Mouse (Mus musculus): ENCODE results near the gene Avpr1b.

Avpr1b gene

DNA sequence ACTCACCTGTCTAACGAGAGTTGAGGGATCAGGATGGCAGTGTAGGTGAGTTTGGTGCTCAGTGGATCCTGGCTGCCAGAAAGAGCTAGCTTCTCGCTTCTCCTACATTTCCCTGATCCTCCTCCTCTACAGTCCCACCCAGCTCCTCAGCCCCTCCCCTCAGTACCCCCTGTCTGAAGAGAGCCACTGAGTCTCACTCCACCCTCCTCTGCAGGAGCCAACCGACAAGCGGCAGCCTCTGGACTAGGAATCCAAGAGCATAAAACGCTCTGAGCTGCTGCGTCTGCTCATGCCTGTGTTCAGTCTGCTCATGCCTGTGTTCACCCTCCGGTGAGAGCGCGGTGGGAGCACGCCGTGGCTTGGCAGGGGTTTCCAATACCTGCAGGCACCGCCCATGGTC is at the start of gene Avpr1b:
Gene Avpr1b, plus strand, starts transcription at position 335 of the 400 bp plus-strand sequence.
- no peak for DNase-seq (ENCODE audit: low spot score in 2 of 2)

DNA sequence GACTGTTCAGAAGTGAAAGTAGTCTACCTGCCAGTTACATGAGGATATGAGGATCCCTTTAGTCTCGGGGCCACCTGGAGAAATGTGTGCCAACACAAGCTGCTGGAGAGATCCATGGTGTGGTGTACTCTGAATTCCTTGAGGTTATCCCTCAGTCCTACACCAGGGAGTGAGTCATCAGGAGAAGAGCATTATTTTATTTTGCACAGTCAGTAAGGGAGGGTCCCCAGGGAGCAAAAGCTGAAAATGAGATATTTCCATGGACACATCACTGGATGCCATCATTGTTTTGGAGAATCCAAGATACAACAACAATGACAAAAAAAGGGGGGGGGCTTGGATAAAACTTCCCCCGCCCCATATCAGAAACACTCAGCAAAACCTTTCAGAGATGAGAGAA is 47.1 kb upstream of the Avpr1b start:
- DNase-seq (ENCODE audit: low spot score in 2 of 2): no peak

DNA sequence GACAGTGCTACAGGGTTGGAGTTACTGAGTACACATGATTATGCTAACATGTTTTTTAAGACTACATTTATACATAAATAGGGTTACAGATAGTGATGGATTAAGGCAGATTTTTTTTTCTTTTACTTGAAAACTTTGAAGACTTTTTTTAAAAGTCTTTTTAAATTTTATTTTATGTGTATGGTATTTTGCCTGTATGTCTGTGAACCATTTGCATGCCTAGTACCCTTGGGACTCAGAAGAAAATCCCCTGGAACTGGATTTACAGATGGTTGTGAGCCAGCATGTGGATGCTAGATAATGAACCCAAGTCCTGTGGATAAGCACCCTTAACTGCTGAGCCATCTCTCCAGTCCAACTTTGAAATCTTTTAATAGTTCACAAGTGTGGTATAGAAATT is 45.6 kb upstream of the Avpr1b start:
- no peak for DNase-seq (ENCODE audit: low spot score in 2 of 2)

DNA sequence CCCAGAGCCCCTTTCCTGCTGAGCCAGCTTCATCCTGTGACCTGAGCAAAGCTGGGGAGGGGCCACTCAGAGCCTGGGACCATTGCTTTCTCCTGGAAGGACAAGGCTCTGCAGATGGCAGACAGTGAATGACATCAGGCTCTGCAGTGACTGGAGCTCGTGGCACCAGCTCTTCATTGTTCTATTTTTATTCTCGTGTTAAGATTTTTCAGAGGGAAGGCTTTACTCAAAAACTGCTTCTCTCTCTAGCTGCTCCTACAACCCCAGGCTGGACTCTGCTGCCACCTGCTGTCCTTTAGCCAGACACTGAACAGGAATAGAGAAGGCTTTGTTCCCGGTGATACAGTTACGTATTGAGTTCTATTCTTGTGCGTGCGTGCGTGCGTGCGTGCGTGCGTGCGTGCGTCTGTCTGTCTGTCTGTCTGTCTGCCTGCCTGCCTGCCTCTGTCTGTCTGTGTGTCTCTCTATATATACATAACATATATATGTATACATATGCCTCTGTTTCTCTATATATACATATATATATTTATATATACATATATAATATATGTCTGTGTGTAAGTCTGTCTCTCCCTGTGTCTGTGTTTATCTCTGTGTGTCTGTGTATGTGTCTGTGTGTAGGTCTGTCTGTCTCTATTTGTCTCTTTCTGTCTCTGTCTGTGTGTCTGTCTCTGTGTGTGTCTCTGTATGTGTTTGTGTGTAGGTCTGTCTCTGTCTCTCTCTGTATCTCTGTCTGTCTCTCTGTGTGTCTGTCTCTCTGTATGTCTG is 43.8 kb upstream of the Avpr1b start:
- peak; percentile 56 to 75 for DNase-seq (ENCODE audit: low spot score in 2 of 2)

DNA sequence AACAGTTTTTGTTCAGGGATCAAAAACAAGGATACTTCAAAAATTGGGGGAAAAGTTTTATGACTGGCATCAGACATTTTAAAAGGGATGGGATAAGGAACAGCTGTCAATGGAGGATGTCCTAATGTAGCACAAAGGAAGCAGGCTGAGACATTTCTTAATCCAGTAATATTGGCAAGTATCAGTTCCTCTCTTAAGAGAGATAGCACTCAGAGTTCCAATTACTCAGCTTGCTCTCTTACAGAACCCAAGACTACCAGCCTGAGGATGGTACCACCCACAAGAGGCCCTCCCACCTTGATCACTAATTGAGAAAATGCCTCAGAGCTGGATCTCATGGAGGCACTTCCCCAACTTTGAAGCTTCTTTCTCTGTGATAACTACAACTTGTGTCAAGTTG is 38.5 kb upstream of the Avpr1b start:
- DNase-seq (ENCODE audit: low spot score in 2 of 2): no peak

DNA sequence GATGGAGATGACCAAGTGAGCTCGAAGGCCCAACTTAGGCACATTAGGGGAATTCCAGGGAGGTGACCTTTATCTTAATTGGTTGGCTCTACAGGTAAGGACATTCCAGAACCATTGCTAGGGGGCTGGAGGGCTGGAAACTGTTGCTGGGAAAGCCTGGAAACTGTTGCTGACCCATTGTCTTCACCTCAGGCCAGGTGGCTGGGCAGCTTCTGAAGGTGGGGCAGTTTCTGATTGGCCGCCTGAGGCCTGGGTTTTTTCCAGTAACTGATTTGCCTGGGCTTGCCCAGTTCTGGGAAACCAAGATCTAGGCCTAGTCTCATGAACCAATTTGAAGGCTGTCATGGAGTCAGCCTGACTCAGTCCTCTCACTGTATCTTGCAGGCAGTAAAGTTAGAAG is 37.0 kb upstream of the Avpr1b start:
- DNase-seq (ENCODE audit: low spot score in 2 of 2): no peak

DNA sequence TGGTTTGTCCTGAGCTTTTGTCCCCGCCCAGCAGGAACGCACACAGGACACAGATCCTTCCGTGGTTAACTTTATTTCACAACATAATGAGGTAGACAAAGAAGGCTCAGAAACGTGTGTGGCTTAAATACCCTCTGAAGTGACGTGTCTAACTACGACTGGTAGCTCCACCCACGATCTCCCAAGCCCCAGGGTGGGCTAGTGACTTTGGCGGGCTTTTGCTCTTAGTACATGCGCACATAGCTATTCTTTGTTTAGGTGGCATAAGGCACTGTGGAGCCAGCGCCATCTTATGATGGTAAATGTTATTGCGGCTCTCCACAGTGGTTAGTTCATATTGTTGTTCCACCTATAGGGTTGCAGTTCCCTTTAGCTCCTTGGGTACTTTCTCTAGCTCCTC is 33.0 kb upstream of the Avpr1b start:
- peak; percentile 21 to 38 for DNase-seq (ENCODE audit: low spot score in 2 of 2)

DNA sequence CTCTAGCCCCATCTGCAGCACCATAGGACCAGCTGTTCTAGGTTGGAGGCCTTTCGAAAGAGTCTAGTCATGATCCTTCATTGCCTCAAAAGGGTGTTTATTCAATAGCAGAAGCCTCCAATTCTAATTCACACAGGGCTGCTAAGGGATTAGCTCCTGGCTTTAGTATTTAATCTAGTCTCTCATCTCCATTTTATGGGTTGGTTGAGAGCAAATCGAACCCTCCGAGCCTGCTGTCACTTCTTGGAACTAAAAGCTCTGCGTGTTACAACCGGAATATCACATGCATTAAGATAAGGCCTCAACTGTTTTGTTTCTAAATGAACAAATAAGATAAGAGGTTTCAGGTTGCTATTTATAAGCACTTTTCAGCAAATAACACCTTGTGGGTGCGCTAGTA is 29.3 kb upstream of the Avpr1b start:
- no peak for DNase-seq (ENCODE audit: low spot score in 2 of 2)

DNA sequence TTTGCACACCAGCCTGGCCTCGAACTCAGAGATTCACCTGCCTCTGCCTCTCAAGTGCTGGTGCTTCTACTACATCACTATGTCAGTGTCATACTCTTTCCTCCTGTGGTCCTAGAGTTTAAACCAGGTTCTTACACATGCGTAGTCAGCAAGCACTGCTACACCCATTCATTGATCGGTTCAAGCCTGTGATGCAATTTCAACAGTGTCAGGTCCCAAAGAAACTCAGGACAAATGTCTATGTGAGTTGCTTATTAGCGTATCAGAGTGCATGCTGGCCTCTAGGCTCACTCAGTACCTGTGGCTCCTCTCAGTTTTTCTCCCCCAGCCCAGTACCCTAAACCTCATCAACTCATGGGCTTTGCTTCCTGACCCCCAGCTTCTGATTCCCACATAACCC is 28.6 kb upstream of the Avpr1b start:
- no peak for DNase-seq (ENCODE audit: low spot score in 2 of 2)

DNA sequence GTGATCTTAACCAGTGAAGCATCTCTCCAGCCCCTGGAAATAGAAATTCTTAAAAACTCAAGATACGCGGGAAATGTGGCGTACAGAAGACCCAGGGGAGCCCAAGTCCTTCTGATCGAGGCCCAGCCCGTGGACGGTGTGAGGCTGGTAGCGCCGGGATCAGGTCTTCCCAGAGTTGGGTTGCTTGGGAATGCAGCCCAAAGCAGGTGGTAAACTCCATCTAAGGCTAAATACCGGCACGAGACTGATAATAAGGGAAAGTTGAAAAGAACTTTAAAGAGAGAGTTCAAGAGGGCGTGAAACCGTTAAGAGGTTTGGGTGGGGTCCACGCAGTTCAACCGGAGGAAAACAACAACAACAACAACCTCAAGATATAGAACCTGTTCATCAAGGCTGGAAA is 25.3 kb upstream of the Avpr1b start:
- DNase-seq (ENCODE audit: low spot score in 2 of 2): no peak

DNA sequence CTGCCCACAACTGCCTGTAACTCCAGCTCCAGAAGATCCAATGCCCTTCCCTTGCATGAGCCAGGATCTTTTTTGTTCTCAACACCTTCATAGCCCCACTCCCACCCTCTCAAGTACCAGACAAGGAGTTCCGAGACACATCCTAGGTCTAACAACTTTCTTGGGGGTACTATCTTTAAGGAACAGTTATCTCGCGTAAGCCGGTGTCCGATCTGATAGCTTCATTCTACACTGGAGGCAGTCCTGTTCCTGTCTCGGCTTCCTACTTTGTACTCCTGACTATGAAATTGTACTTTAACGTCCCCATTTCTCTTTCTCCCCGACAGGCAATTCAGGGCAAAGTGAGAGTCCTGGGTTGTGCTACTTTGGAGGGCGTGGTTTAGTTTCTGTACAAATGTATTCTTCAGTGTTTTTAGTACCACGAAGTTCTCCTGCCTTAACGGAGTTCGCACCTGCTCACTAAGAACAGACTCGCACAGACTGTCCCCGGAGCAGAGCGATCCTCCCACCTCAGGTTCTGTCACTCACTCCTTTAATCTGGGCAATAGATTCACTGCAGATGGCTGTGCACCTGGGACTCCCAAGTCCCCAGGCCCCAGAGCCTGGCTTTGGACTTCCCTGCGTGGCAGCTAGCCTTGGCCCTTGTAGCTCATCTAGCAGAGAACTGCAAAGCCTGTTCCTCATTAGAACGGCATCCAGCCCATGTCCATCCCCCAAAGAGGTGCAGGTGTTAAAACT is 19.9 kb upstream of the Avpr1b start:
- DNase-seq (ENCODE audit: low spot score in 2 of 2): no peak

DNA sequence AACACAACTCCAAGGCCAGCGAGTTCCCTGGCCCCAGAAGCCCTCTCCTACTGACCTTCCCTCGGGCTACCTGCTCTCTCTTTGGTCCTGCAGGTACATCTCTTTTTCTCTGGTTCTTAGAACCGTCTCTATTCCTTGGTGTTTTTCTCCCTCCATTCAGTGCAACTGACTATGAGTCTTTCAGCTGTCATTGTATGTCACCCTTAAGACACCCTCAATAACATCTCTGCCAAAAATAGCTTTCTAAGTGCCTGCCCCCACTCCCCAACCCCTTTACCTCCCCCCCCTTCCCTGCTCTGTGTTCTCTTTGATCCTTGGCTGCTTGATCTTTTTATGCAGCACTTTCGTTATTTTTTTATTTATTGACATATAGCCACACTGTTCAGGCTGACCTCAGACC is 18.6 kb upstream of the Avpr1b start:
- no peak for DNase-seq (ENCODE audit: low spot score in 2 of 2)

DNA sequence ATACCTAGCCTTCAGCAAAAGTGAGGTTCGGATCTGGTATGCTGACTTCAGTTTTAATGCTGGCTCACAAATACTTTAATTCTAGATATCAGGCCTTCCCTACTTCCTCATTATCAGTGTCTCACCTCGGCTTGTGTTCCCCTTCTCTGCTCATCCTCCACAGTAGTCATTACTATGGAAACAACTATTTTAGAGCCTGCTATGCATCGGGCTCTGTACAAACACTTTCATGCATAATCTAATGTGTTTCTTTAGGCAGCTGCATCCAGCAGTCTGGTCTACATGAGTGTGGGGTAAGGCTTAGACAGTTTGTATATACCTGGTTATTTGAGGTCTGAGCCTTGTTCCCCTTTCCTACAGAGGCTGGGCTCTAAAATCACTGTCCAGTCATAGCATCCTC is 15.4 kb upstream of the Avpr1b start:
- DNase-seq (ENCODE audit: low spot score in 2 of 2): no peak

DNA sequence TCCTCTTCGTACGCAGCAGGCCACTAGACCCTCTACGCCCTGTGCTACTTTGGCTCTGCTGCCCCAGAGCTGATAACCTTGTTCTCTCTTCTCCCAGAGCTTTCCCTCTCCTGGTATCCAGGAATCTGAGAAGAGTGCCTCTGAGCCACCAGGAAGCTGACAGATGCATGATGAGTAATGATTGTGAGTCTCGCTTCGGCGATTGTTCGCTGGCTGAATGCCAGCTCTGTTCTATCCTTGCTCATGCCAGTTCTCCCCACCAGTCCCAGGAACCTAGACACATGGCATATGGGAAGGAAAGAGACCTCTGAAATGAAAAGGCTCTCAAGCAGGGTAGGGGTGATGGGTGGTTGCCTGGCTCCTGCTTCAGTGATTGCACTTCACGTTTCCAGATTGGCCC is 12.2 kb upstream of the Avpr1b start:
- DNase-seq (ENCODE audit: low spot score in 2 of 2): no peak

DNA sequence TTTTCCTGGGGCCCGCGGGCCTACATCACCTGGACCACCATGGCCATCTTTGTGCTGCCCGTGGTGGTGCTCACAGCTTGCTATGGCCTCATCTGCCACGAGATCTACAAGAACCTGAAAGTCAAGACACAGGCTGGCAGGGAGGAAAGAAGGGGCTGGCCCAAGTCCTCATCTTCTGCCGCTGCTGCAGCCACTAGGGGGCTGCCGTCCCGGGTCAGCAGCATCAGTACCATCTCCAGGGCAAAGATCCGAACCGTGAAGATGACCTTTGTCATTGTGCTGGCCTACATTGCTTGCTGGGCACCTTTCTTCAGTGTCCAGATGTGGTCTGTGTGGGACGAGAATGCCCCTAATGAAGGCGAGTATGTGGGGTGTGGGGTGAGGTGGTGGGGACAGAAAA is 1.3 kb downstream of the Avpr1b start:
- no peak for DNase-seq (ENCODE audit: low spot score in 2 of 2)

DNA sequence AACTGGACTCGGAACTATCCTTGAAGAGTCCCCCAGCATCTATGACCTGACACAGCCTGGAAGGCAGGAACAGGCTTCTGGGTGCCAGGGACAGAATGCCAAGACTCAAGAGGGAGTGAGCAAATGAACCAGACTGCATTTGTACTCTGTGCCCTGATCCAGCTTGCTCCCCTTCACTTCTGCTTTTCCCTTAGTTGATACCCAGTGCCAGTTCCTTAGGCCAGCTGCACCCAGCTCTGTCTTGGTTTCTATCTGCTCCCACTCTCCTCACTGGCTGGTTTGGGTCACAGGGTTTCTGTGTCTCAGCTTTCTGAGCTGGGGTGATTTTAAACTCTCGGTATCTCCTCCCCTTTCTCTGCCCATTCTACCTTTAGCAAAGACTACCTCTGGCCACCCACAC is 7.7 kb downstream of the Avpr1b start:
- no peak for DNase-seq (ENCODE audit: low spot score in 2 of 2)

DNA sequence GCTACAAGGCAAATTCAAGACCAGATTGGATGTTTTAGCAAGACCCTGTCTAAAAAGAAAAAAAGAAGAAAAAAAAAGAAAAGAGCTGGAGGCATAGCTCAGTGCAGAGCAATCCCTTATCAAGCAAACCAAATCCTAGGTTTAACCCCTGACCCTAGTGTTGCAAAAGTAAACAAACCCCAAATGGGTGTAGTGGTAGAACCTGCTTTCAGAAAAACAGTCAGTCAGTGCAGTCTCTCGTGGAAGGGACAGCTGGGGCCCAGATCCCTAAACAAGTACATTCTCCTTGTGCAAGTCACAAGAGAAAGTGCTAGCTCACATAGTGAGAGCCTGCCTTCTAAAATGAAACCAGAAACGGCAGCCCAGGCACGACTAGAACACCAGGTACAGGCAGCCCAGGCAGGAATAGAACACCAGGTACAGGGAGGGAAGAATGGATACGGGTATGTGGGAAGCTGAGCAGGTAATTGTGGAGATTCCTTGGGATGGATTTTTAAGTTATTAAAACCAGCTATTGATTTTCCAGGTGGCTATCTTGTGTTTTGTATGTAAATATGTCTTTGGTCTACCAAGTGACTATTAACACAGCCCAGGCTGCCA is 13.6 kb downstream of the Avpr1b start:
- no peak for DNase-seq (ENCODE audit: low spot score in 2 of 2)

DNA sequence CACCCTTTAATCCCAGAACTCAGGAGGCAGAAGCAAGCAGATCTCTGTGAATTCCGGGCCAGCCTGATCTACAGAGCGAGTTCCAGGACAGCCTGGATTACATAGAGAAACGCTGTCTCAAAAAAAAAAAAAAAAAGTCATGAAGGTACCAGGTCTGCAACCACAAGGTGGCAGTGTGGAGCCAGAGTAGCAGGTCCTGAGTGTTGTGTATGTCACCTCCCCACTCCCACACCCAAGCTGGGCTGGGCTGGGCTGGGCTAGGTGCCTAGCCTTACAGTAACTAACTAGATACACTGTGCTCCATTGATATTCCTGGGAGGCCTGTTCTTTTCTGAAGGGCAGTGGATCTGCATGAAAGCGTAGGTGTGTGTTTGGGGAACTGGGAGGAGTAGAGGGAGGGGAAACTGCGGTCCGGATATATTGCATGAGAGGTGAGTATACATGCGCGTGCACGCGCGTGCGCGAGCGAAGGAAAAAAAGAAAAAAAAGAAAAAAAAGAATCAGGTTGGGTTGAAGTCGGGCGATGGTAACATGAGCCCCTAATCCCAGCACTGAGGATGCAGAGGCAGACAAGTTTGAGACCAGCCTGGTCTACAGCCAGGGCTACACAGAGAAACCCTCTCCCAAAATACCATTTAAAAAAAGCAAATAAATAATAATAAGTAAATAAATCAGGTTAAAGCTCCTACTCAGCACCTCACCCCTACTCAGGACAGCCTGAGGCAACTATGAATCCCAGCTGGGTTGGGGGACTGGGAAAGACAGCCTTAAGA is 14.5 kb downstream of the Avpr1b start:
- peak; percentile 66 to 84 for DNase-seq (ENCODE audit: low spot score in 2 of 2)

DNA sequence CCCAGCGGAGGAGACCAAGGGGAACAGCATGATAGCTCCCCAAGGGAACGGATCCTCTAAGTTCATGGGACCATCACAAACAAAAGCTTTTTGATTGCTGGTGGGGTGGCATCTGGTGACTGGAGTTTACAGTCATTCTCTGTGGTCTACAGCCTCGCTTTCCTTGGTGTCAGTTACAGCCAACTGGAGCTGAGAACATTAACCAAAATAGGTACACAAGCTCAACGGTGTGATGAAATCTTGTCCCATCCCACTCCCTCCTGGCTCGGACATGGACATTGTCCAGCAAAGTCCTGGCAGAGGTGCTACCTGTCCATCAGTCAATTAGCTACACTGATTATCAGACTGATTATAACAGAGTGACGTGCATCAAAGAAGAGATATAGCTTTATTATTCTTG is 15.6 kb downstream of the Avpr1b start:
- DNase-seq (ENCODE audit: low spot score in 2 of 2): no peak

DNA sequence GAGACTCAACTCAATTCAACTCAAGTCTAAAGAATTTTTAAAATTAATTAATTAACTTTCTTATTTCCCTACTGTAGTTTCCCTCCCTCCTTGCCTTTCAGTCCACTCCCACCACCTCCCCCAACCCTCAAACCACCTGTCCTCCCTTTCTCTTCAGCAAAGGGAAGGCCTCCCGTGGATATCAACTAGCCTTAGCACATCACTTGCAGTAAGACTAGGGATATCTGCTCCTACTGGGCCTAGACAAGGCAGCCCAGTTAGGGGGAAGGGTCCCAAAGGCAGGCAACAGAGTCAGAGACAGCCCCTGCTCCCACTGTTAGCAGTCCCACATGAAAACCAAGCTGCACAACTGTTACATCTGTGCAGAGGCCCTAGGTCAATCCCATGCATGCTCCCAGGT is 17.1 kb downstream of the Avpr1b start:
- DNase-seq (ENCODE audit: low spot score in 2 of 2): no peak

DNA sequence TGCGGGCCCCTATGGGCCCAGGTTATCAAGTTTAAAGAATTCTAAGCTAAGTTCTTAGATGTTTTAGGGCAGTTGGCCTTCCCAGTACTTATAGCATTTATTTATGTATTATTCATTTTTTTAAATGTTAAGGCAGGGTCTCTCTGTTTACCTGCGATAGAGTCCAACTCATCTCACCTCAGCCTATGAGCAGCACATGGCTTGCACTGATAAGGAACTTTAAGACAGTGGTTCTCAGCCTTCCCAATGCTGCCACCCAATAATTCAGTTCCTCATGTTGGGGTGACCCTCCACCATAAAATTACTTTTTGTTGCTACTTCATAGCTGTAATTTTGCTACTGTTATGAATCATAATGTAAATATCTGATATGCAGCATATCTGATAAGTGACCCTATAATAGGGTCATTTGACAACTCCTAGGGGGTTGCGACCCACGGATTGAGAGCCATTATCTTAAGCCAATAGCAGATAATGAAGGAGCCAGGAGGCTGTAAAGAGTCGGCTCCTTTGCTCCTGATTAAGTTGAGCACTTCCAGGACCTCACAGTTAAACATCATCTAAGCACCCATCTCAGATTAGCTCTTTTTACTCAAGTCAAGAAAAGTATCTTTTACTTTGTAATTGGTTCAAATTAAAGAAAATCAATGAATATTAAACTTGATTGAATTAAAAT is 17.6 kb downstream of the Avpr1b start:
- no peak for DNase-seq (ENCODE audit: low spot score in 2 of 2)

DNA sequence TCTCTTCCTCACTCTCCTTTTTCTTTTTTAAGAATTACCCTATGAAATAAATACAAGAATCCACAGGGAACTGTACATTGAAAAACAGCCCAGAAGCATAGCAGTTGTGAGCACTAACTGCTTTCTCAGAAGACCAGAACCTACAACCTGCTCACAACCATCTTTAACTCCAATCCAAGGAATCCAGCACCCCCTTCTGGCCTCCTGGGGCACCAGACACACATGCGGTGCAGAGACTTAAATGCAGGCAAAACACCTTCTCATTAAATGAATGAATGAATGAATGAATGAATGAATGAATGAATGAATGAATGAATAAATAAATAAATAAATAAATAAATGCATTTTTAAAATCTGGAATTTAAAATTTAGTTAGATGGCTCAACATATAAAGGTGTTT is 19.5 kb downstream of the Avpr1b start:
- DNase-seq (ENCODE audit: low spot score in 2 of 2): no peak

Measured in natural killer cell, adult 2 months (primary cell).